Mouse (Mus musculus) monocyte, adult 5-6 weeks (primary cell): ENCODE measurements around the gene Cutc. TPM values are rescaled to one million over a fixed set of nuclear protein-coding genes. Genes with fewer than 3 reads are reported as not detected.

Source experiments
- ATAC-seq: fragments of 153-309, 156-312 bp; replicated peaks from 2 replicates; pipeline ENCODE4 v1.8.0; 2017; ENCODE audit warnings: mild to moderate bottlenecking; ENCODE audit not compliant: low TSS enrichment, insufficient number of reproducible peaks, severe bottlenecking, poor library complexity, low FRiP score
- total RNA-seq: library from RNA; stranded (forward); fragments of 200-1000, 200-491, 200-594 nt; gene quantifications from 3 replicates; pipeline ENCODE4 v1.2.3, GENCODE M21; 2017

Cutc gene
- total RNA-seq, 1 experiment from 2014 or later = 33.6 TPM

DNA sequence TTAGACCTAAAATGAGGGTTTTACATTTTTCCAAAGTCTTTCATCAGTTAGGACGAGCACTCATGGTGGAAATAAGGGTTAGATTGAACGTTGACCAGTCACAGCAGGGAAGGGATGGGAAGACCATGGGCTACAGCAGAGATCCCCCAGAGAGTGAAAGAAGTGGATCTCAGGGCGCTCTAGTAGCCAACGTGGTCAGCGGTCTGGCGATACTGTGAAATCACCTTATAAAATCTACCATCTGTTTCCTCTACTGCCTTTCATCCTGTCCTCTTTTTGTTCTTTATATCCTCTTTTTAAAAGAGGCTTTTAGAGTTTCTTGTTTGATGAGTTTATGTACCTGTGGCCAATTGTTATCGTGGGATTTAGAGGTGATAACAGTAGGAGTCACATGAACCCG is 32.0 kb downstream of the Cutc start:
- ATAC-seq = no peak

- ATAC-seq = peak; percentile 89
These were observed 33.6 kb downstream of the Cutc start for GRCm38 (mm10) chr19:43786249-43787026.

DNA sequence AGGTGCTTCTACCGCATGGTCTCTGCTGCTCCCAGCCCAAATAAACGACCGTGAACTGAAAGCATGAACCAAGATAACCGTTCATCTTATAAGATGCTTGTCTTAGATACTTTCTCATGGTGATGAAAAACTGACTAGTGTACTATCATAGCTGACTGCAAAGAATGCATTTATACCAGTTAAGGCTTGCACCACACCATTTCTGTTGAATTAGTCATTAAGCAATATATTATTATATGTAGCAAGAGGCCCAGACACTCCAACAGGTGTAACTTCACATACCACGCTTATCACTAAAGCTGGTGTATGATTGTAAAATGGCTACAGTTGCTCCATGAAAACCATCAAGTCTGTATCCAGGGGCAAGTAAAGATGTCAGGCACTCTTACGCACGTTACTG is 37.0 kb downstream of the Cutc start:
- ATAC-seq = no peak

GRCm38 (mm10) chr19:43792537-43792936 is 39.7 kb downstream of the Cutc start:
- no peak for ATAC-seq

DNA sequence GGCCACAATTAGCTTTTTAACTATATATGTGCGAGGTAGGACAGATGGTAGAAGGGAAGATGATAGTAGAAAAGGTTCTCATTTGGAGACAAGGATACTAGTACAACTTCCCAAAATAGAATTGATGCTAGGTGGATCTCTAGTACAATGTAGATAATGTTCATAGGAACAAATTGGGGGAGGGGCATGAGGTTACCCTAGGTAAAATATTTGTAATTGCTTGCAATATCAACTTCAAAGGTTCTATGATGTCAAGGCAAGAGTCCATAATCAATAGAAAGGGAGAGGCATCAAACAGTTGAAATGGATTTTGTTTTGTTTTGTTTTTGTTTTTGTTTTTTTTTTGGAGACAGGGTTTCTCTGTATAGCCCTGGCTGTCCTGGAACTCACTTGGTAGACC is 41.2 kb downstream of the Cutc start:
- ATAC-seq = no peak

DNA sequence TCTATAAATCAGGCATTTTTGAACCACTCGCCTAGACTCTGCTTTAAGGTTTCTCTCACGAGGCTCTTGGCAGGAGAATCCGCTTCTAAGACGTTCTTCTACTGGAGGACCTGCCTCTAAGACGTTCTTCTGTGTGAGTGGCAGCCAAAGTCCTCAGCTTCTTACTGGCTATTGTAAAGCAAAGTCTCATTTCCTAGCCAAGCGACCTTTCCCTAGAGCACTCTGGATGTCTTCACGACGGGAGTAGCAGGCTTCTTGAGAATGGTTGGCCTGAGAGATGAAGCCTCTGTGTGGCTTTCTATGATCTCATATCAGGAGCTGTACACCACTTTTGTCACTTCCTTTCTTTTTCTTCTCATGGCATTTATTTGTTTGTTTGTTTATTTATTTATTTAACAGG is 42.7 kb downstream of the Cutc start:
- ATAC-seq = no peak

- no peak for ATAC-seq
These were observed 44.4 kb downstream of the Cutc start for GRCm38 (mm10) chr19:43797216-43797615.

DNA sequence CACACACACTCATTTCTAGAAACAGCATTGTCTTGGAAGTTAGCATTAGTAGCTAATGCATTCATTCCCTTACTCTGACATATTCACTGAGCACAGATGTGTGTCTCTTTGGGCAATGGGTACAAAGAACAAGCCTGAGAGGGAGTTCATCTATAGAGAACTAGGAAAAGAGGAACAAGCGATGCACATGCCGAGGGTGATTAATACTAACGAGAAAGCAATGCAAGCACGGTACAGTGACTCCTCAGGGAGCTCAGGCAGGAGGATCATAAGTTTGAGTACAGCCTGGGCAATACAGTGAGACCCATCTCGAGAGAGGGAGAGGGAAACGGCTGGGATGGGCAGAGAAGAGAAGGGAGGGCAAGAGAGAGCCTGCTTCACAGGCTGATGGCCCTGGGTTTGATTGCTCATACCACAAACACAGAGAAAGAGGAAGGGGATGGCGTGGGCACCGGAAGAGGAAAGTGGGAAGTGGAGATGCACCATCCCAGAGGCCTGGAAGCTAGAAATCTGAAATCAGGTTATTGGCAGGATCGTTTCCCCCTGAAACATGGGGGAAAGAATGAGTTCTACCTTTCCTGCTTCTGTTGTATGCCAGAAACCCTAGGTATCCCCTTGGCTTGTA is 48.7 kb downstream of the Cutc start:
- peak; percentile 67 for ATAC-seq

GRCm38 (mm10) chr19:43803866-43804265 is 51.1 kb downstream of the Cutc start:
- ATAC-seq = no peak

DNA sequence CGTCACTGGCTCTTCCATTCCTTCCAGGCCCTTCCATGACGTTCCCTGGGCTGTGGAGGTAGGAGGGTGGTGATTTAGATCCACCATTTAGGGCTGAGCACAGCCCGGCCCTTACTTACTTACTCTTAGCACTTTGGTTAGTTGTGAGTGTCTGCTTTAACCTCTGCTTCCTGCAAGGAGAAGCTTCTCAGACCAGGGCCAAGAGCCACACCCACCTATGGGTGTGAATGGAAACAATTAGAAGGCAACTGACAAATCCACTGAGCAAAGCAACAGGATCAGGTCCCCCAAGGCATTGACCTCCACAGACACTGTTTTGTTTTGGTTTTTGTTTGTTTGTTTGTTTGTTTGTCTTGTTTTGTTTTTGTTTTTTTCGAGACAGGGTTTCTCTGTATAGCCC is 56.5 kb downstream of the Cutc start:
- no peak for ATAC-seq

DNA sequence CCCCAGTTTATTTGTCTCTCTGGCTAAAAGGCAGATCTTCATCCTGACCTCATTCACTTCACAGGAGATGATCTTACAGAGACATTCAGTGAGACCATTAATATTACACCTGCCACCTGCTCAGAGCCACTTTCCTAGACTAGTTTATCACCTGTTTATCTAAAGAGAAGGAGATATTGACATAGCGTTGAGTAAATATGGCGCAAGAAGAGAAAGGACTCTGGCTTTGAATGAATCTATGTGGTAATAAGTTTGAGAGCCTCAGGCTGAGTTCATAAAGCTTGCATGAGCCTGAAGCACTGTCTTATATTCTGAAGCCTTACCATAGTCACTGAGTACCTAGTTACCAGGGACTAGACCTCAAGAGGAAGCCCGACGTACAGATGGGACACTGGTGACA is 58.6 kb downstream of the Cutc start:
- no peak for ATAC-seq

DNA sequence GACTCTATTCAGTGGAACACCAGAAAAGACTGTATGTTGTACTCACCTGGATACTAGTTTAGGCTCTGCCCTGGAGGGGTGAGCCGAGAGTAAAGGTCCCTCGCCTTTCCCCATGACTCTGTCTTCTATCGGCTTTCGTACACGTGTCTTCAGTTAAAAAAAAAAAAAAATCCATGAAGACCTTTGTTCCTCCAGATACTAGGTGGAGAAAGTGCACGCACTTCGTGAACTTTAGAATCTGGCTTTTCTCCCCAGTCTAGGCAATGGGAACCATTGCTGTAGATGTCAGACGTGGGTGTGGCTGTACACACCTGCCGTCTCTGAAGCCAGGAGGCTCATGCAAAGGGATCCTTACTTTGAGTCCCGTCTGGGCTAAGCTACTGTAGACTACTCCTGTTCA is 60.5 kb downstream of the Cutc start:
- ATAC-seq = no peak

DNA sequence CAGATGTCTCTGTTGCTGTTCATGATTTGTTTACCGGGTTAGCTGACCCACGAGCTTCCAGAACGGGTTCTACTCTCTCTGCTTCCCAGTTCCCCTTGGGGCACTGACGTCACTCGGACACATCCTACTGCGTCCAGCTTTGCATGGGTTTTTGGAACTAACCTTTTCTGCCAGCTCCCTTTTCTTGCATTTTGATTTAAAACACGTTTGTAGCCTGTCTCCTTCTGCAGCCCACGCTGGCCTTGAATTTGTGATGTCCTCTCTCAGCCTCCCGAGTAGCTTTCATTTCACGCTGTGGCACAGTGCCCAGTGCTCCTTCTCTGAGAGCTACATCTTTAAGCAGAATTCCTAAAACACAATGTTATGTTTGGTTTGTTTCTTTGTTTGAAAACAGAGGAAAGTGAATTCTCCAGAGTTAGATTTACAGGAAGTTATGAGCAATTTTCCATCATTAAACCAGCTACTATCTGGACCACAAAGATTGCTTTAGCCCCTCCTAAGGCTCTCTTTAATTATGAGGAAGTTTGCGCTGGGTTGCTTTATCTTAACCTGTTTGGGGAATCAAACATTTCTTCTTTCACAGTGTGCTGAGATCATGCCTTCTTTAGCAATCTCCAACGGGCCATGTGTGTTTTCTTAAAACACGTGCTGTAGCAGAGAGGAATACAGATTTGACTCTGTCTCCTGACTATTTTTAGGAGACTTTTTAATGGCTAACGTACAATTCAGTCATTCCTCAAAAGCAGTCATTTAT is 63.0 kb downstream of the Cutc start:
- ATAC-seq = no peak

Other genes with a start within 250 kb of the Cutc start
- 8.9 to 15.1 TPM (median 11.3 TPM) in 3 replicates for gene Got1, start 228.4 kb upstream of the Cutc start, total RNA-seq
- gene Nkx2-3, start 140.7 kb upstream of the Cutc start, total RNA-seq = not detected in 3 replicates
- gene Slc25a28, start 78.1 kb upstream of the Cutc start, total RNA-seq = 68.7 to 103 TPM (median 101 TPM) in 3 replicates
- gene Entpd7, start 63.3 kb upstream of the Cutc start, total RNA-seq = 1.5 to 10.0 TPM (median 6.4 TPM) in 3 replicates
- 5.5 to 10.8 TPM (median 9.4 TPM) in 3 replicates for gene Cox15, start within 50 bp of the Cutc start, total RNA-seq
- gene Abcc2, start 29.2 kb downstream of the Cutc start, total RNA-seq = 0.76 to 2.6 TPM (median 1.6 TPM) in 3 replicates
- 8.7 to 12.2 TPM (median 9.3 TPM) in 3 replicates for gene Dnmbp, start 187.2 kb downstream of the Cutc start, total RNA-seq
- 1.2 TPM in 1 of 3 replicates, not detected in the others for gene Cpn1, start 233.6 kb downstream of the Cutc start, total RNA-seq